Mouse (Mus musculus) G1E (cell line): ENCODE results near the gene Ppp1r1b. TPM values are rescaled to one million over a fixed set of nuclear protein-coding genes. Genes with fewer than 3 reads are reported as not detected.

Experiments used
- ATAC-seq: 2 replicates; pipeline ENCODE4 v1.8.0; 2016; ENCODE audit warnings: mild to moderate bottlenecking; ENCODE audit not compliant: insufficient number of reproducible peaks, poor library complexity, low FRiP score, severe bottlenecking; ENCODE audit errors: extremely low read depth
- DNase-seq: peaks from one replicate; pipeline ENCODE4 v3.0.0; 2012; ENCODE audit warnings: low spot score
- H3K27me3 ChIP-seq: 2 replicates; pipeline ENCODE4 v1.6.1; 2012; ENCODE audit warnings: mild to moderate bottlenecking, low read length, inconsistent platforms; ENCODE audit not compliant: insufficient read depth
- H3K36me3 ChIP-seq: replicated peaks from 2 replicates; pipeline ENCODE3; 2012; ENCODE audit warnings: mild to moderate bottlenecking, inconsistent platforms
- H3K4me1 ChIP-seq: 2 replicates; pipeline ENCODE4 v1.6.1; 2012; ENCODE audit warnings: low read depth, low read length, inconsistent platforms, mixed read lengths; ENCODE audit not compliant: insufficient read depth
- H3K4me3 ChIP-seq: 2 replicates; pipeline ENCODE4 v1.5.1; 2012; ENCODE audit warnings: low read depth, mild to moderate bottlenecking, inconsistent platforms, low read length, moderate library complexity, mixed read lengths
- H3K9me3 ChIP-seq: replicated peaks from 2 replicates; pipeline ENCODE4 v1.6.1; 2012; ENCODE audit warnings: inconsistent platforms
- CTCF ChIP-seq: IDR thresholded peaks from 2 replicates; pipeline ENCODE4 v1.5.1; 2012; ENCODE audit warnings: low read depth, low read length, inconsistent platforms, mixed read lengths
- GATA1 ChIP-seq: IDR thresholded peaks from 2 replicates; pipeline ENCODE4 v1.6.1; 2012; ENCODE audit warnings: borderline replicate concordance, low read length, inconsistent platforms, mixed read lengths
- GATA2 ChIP-seq: IDR thresholded peaks from 2 replicates; pipeline ENCODE4 v1.6.1; 2012; ENCODE audit warnings: low read depth, low read length, inconsistent platforms, borderline replicate concordance
- POLR2AphosphoS5 ChIP-seq: IDR thresholded peaks from 2 replicates; pipeline ENCODE4 v1.6.1; 2012; ENCODE audit warnings: low read depth, low read length, inconsistent platforms; ENCODE audit not compliant: insufficient replicate concordance
- TAL1 ChIP-seq: conservative IDR thresholded peaks from 2 replicates; pipeline ENCODE4 v1.6.1; 2012; ENCODE audit warnings: low read depth, low read length, inconsistent platforms, mixed read lengths
- polyA plus RNA-seq: library from polyadenylated mRNA; stranded (reverse); fragments of >175 nt; gene quantifications from 2 replicates; pipeline ENCODE4 v1.2.3, GENCODE M21; 2012
- total RNA-seq, 2 experiments: library from RNA; stranded (forward) in 1 of 2; stranded (reverse) in 1 of 2; fragments of 200-1000 nt in 1 of 2; fragments of >200 nt in 1 of 2; fragmentation: Nextera tagmentation in 1 of 2; gene quantifications; 2 replicates each; pipeline ENCODE4 v1.2.3; 2014 to 2017

Gene Ppp1r1b
- total and polyA plus RNA-seq, 3 experiments, result not detected

- ATAC-seq (no peak), DNase-seq (no peak)
- Histone ChIP-seq H3K4me3 (no peak overlapping the region), H3K9me3 (no peaks in the 10 kb centered on the region), H3K27me3 (no peaks in the 10 kb centered on the region), H3K36me3 (peaks cover 58% of the 10 kb centered on the region), H3K4me1 (peaks cover 49% of the 10 kb centered on the region)
- TF ChIP-seq POLR2AphosphoS5 (no peak), CTCF (no peak), TAL1 (no peak), GATA1 (no peak), GATA2 (no peak)
Observed at GRCm38 (mm10) chr11:98360866-98361521, 12.8 kb downstream of the Ppp1r1b start.

GRCm38 (mm10) chr11:98363817-98364216 lies 15.6 kb downstream of the Ppp1r1b start:
- Histone ChIP-seq H3K36me3 (peaks cover 79% of the 10 kb centered on the region), H3K4me1 (peaks cover 31% of the 10 kb centered on the region), H3K4me3 (no peak overlapping the region), H3K27me3 (no peaks in the 10 kb centered on the region), H3K9me3 (no peaks in the 10 kb centered on the region)
- no peak for TF ChIP-seq POLR2AphosphoS5
- no peak for TF ChIP-seq TAL1
- TF ChIP-seq GATA2, result no peak
- no peak for TF ChIP-seq GATA1
- TF ChIP-seq CTCF, result no peak
- ATAC-seq, result no peak
- no peak for DNase-seq

DNA sequence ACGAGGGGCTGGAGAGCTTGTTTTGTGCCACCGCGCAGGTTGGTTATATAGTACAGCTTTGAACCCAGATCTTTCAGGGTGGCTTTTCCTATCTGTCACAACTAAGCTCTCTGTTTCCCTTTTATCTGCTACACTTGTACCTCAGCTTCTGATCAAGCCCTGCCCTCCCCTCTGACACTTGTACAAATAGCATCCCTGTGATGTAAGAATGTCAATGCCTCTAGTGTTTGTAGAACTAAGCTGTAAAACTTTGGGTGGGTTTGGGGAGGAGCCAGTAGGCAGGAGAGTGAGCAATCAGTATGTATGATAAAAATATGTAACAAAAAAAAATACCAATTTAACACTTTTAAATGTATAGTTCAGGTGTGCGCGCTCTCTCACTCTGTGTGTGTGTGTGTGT lies 16.2 kb downstream of the Ppp1r1b start:
- peaks cover 82% of the 10 kb centered on the region for H3K36me3 ChIP-seq
- H3K9me3 ChIP-seq, result no peaks in the 10 kb centered on the region
- H3K4me1 ChIP-seq, result peaks cover 26% of the 10 kb centered on the region
- DNase-seq (no peak), ATAC-seq (no peak)
- no peak overlapping the region for H3K4me3 ChIP-seq
- no peaks in the 10 kb centered on the region for H3K27me3 ChIP-seq
- TF ChIP-seq TAL1 (no peak), GATA1 (no peak), GATA2 (no peak), POLR2AphosphoS5 (no peak), CTCF (no peak)

- Histone ChIP-seq H3K27me3 (no peaks in the 10 kb centered on the region), H3K36me3 (peaks cover 80% of the 10 kb centered on the region), H3K4me1 (peaks cover 10% of the 10 kb centered on the region), H3K9me3 (no peaks in the 10 kb centered on the region), H3K4me3 (no peak overlapping the region)
- DNase-seq, result no peak
- no peak for ATAC-seq
- no peak for TF ChIP-seq GATA2
- TF ChIP-seq CTCF, result no peak
- TF ChIP-seq POLR2AphosphoS5, result no peak
- no peak for TF ChIP-seq GATA1
- TF ChIP-seq TAL1, result no peak
Observed at GRCm38 (mm10) chr11:98366290-98366689, 18.1 kb downstream of the Ppp1r1b start.

DNA sequence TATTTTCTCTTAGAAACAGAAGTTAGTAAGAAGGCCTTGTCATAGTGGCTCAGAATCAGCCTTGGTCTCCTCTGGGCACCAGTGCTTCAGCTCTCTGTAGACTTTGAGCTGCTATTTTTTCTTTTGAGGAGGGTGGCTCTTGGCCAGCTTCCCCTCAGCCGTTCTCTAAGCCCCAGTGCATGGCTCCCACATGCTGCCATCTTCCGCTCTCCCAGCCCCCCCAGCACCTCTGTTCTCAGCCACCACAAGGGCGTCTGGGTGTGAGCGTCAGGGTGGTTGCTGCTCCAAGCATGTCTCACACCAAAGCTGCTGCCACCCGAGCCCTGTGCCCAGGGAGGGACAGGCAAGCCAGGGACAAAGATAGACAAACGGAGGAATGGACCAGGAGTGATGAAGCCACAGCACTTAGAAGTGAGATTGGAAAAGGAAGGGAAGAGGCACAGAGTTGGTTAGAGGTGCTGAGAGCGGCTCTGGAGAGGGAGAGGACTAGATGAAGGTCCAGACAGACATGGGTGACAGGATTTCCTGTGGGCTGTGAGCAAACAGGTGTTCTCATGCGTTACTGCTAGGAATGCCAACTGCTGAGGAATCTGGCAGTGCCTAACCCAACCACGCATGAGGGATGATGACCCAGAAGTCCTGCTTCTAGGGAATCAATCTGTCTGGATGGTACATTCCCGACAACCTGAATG lies 19.1 kb downstream of the Ppp1r1b start:
- Histone ChIP-seq H3K36me3 (peaks cover 80% of the 10 kb centered on the region), H3K9me3 (no peaks in the 10 kb centered on the region), H3K4me3 (no peak overlapping the region), H3K4me1 (peaks cover 11% of the 10 kb centered on the region), H3K27me3 (no peaks in the 10 kb centered on the region)
- no peak for DNase-seq
- TF ChIP-seq CTCF, result no peak
- no peak for TF ChIP-seq GATA1
- no peak for TF ChIP-seq GATA2
- ATAC-seq, result no peak

DNA sequence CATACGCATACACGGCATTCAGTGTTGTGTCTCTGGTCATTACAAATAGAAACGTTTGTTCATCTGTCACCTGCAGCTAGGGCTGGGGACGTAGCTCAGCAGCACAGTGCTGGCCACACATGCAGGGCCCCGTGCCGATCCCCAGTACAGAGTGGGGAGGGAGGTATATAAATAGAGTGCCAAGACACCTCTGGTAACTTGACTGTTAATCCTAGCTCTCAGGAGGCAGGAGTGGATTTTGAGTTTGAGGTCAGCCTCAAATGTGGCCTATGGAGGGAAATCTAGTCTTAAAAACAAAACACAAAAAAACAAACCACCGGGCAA lies 19.6 kb downstream of the Ppp1r1b start:
- Histone ChIP-seq H3K36me3 (peaks cover 80% of the 10 kb centered on the region), H3K9me3 (no peaks in the 10 kb centered on the region), H3K4me1 (peaks cover 11% of the 10 kb centered on the region), H3K27me3 (no peaks in the 10 kb centered on the region), H3K4me3 (no peak overlapping the region)
- DNase-seq, result no peak
- ATAC-seq, result no peak
- TF ChIP-seq TAL1, result no peak
- no peak for TF ChIP-seq GATA1
- no peak for TF ChIP-seq POLR2AphosphoS5
- TF ChIP-seq GATA2, result no peak
- no peak for TF ChIP-seq CTCF
